Mouse (Mus musculus) 3T3-L1 (cell line): ENCODE results near the gene Paip2b.
"Not testable (repeated sequence)": the region's sequence is repeated elsewhere in the genome, so short reads cannot be mapped to it uniquely, and the experiment has no call there.

Experiments used
- DNase-seq: peaks from one replicate; pipeline ENCODE4 v3.0.0-alpha.2; 2015; ENCODE audit warnings: low read depth, low spot score

Paip2b gene

DNA sequence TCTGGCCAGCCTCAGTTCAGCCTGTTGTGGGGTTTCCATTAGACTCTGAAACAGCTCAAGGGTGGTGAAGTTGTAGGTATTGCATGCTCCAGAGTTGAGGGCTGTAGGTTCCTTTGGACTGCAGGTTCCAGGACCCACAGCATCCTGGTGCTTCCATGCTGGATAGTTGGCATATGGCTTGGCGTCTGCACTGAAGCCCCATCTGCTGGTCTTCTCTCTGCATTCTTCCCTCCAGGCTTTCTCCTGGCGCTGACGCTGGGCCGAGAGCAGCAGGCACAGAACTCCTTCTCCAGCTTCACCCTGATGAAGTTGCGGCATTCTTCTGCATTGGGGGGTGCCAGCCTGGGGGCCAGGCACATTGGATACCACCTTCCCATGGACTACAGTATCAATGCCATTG, 29.5 kb downstream of the Paip2b start:
- no peak for DNase-seq

DNA sequence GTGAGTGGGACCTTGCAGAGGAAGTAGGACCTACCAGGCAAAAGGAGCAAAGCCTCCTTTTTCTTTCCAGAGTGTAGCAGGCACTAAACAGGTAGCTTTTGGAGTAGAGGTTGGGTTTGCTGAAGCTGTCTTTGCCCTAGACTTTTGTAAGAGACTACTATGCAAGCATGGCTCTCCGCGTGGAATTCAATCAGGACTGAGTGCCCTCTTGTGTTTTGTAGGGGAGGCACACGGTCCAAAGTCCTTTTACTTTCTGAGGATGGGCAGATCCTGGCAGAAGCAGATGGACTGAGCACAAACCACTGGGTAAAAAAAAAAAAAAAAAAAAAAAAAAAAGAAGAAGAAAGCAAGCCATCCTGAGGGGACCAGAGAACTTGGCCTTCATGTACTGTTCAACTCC, 34.9 kb downstream of the Paip2b start:
- DNase-seq = peak; percentile 57

DNA sequence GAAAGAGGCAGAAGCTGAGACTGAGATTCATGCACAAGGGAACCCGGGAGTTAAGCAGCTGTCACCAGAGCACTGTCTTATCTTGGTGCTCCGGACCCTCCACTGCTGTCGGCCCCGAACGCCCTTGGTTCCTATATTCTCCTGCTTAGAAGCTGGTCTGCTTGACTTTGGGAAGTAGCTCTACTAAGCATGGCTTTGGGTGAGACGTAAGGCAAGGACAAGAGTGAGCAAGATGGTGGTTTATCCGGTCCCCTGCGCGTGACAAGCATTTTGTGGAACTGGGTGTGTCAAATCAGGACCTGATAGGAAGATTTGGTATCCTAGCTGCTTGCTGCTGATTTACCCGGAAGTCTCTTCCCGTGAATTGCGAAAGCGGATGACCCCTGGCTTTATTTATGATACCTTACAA, 36.0 kb downstream of the Paip2b start:
- peak; percentile 84 for DNase-seq

DNA sequence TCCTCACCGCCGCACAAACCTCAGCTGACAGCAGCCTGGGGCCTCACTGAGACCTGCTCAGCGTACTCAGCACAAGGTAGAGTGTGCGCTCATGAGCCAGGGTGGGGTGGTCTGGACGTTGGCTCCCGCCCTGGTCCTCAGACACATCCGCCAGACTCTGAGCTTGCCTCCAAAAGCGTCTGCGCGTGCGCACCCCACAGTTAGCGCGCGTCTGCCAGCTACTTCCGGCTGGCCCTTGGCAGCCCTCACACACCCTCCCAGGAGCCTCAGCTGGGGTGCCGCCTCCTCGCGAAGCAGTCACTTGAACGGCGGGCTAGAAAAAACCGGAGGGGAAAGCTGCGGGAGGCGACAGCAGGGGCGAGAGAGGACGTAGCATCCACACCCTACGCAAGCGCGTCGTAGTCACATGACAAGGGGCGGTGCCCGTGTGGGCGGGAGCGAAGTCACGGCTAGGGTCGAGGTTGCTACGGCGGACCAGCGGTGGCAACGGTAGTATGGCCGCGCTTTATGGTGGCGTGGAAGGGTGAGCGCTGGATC, 36.7 kb downstream of the Paip2b start, which contains the start of gene Nagk:
Gene Nagk (plus strand): TSS at position 223 of the 537 bp plus-strand sequence.
- DNase-seq = peak; percentile 99

DNA sequence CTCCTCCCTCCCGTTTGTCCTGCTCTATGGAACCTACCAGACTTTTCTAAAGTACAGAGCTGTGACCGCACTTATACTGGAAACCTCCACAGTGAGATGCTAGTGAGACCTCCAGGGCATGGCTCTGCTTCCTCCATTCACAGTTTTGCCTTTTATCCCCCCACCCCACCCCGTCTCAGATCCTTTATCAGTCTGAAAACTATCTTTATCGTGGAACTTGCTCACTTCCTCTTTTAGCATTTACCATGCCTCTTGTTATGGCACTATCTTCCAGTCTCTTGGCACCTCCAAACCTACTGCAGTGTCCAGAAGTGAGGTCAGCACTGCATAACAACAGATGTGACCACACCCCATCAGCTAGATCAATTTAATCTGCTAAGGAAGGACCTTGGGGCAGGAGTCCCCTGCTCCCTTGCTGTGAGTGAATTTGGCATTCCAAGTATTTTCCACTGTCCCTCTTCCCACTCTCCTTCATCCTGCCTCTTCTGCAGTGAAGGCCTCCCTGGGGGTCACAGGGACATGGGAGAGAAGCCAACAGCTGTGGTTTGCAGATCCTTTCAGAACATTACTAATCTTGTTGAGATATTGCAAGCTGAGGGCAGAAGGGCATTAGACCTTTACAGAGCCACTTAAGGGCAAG, 40.2 kb downstream of the Paip2b start:
- DNase-seq = peak; percentile 53

DNA sequence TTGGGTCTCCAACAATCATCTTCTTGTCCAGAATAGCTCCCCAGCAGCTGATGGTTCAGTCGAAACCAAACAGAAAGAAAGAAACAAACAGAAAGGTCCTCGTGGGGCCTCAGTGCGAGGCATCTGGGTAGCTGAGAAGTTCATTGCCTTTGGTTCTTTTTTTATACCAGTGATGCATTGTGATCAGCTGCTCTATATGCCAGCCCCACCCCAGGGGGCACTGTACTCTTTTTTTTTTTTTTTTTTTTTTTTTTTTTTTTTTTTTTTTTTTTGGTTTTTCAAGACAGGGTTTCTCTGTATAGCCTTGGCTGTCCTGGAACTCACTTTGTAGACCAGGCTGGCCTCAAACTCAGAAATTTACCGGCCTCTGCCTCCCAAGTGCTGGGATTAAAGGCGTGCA, 41.0 kb downstream of the Paip2b start:
- DNase-seq = not testable (repeated sequence)

DNA sequence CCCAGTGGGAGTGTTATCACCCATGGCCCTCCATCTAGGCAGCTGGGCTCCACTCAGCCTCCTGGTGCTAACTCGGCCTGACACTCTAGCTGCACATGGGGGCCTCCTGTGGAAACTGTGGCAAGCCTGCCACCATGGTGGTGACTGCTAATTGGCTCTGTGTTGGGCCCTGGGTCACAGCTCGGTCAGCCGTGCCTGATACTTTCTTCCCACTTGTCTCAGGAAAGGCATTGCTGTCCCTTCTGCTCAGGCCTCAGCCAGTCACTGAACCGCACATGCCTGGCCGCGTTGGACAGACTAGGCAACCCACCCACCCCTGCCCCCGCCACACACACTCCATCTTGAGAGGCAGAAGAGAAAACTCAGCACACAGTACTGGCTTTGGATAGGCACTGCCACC, 43.0 kb downstream of the Paip2b start:
- no peak for DNase-seq

DNA sequence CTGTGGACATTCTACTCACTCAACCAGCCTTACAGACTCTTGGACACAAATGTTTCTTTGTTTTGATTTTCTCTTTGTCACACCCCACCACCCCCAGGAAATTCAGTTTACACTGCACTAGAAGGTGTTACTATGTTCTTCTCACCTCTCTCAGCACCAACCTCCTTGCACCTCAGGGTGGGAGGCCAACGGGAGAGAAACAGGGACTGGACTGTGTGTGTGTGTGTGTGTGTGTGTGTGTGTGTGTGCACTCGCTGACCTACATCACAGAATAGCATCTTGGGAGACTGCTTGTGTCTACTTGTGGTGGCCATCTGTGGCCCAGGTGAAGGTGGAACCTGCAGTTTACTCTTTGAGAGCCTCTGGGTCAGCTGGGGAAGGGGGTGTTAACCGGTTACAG, 45.1 kb downstream of the Paip2b start:
- no peak for DNase-seq

DNA sequence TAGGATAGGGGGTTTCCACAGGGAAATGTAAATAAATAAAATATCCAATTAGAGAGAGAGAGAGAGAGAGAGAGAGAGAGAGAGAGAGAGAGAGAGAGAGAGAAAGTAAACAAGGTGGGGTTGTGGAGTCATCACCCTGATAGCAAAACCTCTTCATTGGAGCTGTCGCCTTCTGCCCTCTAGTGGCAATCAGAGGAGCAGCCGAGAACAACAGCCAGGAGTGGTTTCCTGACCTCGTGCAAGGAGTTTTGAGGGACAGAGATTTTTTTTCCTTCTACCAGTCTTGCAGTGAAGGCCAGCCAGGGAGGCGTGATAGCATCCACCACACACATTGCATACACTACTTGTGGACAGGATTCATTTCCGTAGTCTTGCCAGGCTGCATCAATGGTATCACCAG, 52.5 kb downstream of the Paip2b start:
- DNase-seq = peak; percentile 82

DNA sequence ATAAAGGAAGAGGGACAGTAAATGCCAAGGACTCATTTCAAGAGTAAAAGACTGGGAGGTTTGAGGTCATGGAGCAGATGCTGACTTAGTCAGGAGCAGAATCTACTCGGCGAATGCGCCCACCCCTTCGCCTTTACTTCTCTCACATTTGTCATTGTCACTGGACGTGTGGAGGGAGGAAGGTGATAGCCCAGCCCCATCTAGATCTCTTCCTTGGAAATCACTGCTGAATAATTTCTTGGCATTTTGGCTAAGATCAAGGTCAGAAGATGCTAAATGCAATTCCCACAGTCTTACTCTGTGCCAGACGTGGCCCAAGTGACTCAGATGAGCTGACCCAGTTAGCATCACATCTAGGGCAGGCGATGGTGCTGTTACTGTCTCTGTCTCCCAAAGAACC, 53.2 kb downstream of the Paip2b start:
- no peak for DNase-seq

DNA sequence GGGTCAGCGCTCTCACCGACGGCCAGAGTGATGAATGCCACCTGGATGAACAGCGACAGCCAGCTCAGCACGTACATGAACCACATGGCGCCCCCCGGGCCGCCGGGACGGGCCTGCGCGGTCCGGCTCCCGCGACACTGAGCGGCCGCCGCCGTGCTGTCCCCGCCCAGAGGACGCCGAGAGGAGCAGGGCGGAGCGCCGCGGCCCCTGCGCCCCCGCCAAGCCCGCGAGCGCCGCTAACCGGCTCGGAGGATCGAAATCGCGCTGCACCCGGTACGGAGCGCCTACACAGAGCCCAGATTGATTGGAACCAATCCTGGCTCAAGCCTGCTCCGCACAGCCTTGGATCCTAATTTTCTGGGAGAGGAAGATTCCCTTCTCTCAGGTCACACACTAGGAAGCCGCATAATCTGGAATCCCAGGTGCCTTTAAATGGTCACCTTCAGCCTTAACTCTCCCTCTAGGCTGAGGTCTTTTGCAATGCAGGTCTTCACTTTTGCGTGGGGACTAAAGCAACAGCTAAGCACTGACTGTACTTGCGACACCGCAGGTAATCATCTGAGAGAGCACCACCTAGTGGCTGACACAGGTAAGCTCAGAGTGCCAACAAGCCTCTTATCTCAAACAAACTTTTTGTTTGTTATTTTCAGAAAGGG, 55.8 kb downstream of the Paip2b start, which contains the start of gene Tex261:
Gene Tex261 (minus strand): TSS at position 176 of the 656 bp plus-strand sequence.
- DNase-seq = peak; percentile 94

DNA sequence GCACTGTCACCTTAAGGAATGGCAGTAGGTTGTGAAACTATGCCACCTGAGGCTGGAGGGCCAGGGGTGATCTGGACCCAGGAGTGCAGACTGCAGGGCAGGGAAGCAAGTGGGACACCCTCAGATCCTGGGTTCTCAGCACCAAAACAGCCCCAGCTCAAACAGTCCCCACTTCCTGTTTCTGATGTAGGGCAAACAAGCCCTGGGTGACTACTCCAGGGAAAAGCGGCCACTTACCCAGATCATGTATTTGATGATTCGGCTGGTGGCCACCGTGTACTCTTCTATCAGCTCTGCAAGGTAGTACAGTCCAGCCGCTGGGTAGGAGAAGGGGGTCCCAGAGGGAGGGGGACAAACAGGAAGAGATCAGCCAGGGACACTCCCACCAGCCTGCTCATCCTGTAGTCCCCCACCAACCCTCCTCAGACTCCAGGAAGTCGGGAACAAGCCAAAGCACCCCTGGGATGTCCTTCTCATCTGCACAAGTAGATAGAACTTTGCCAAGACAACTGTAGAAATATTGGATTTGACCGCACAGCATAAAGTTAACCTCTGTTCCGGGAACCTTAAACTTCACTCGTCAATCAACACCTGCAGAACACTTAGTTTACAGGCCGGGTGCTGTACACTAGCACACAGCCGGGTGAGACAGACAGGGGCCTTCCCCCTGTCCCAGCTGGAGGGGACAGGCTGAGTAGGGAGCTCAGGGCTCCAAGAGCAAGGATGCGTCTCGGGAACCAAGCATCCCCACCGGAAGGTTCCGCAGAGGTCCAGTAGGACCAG, 56.6 kb downstream of the Paip2b start:
- DNase-seq = peak; percentile 51

DNA sequence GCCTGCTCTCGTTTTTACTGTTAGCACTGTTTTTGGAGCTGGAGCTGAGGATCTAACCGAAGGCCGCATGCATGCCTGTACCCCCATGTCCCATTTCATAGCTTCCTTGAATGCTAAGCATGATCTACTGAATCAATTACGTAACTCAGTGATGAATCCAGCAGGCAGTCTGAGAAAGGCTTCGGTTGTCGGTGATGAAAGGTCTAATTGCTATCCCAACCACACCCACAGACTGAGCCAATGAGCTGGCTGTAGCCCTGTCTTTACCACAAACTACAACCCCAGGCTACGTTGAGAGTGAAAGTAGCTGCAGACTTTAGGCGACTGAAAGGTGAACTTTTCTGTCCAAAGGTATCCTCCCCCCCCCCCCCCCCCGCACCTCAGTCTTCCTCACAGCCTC, 57.4 kb downstream of the Paip2b start:
- DNase-seq = peak; percentile 76

DNA sequence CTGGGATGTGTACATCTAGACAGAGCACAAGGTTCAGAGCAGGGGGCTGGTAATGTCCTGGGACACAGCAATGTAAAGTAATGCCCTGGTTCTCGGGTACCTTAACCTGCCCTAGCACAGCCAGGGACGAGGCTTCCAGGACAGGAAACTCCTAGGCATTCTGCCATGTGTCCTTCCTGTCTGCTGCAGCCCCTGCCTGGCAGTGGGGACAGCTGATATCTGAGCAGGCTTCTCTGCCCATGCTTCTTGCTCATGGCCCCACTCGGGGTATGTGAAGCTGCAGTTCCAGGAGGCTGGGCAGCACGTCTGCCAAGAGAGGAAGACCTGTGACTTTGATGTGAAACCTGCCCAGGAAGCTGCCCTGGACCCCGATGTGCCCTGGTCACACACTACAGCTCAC, 63.1 kb downstream of the Paip2b start:
- no peak for DNase-seq

DNA sequence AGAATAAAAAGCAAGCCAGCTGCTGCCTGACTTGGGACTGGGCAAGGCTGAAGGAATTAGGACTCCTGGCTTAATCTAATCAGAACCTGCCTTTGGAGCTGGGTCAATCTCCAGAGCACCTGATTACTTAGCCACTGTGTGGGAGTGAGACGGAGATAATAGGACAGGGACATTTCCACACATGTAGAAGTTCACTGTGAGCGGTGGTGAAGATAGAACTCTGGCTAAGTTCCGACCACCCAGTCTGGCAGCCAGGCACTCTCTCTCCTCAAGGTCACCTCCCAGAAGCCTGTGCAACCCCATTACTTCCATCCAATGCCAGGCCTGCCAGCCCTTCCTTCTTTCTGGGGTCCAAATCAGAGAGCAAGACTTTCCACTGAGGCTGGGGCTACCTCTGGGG, 64.6 kb downstream of the Paip2b start:
- no peak for DNase-seq

DNA sequence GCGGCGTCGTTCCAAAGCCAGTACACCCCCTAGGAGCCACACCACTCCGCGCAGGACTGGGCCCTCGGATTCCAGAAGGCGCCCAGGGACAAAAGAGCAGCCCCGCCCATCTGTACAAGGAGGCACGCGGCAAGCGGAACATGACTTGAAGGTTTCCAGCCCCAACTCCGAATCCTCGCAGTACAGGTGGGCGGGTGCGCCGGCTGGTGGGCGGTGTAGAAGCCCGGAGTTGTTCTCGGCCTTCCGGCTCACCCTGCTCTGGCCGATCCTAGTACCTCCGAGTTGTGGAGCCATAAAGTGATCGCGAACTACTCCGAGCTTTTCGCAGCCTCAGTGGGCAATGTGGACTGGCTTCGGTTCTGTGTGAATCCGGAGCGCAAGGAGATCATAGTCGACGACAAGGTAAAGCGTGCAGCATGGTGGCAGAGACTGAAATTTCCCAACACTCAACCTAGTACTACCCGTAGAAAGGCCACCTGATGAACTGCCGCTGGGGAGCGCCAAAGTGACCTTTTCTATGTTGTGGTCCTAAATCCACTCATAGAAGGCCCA, 68.6 kb downstream of the Paip2b start:
- no peak for DNase-seq

DNA sequence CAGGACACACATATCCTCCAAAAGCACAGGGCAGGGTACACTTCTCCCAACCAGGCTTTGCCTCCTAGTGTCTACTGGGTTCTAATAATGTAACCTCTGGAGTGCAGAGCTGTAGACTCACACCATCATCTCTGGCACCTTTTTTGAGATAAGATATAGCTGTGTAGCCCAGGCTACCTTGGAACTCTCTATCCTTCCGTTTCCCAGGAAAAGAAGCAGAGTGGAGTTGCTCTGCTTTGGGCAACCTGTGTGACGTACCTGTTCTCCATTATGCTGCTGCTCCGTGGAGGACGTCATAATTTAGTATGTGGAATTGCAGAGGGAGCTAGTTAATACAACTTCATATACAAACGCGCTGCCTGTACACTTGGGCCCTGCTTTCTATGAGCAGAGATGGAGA, 69.2 kb downstream of the Paip2b start, which contains the start of gene Ankrd53:
Gene Ankrd53 (plus strand): TSS at position 301 of the 400 bp plus-strand sequence.
- DNase-seq = no peak

DNA sequence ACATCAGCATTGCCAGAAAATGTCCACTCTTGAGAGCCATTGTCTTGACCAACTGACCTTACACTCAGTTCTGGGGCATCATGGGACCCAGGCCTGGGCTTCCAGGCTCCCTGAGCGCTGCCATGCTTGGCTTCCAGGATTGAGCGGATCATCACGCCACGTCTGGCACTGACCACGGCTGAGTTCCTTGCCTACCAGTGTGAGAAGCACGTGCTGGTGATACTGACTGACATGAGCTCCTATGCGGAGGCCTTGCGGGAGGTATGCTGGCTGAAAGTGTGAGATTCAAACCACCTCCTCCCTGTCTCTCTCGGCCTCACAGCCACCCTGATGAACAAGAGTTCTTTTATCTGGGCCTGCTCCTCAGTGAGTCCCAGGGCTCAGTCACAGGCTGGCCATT, 75.5 kb downstream of the Paip2b start:
- no peak for DNase-seq
